Mouse (Mus musculus) retina, postnatal 7 days (tissue): ENCODE measurements at regions not wholly inside any gene's neighbourhood (a gene's known extent, or its start where the extent isn't known, plus 50 kb on each side); places are given as distances from the start of the nearest gene placed in this dataset.
"Not testable (repeated sequence)": the region's sequence is repeated elsewhere in the genome, so short reads cannot be mapped to it uniquely, and the experiment has no call there.

Experiments
- DNase-seq: peaks from one replicate; pipeline ENCODE4 v3.0.0-alpha.2; 2012; ENCODE audit warnings: low read depth, low spot score

DNA sequence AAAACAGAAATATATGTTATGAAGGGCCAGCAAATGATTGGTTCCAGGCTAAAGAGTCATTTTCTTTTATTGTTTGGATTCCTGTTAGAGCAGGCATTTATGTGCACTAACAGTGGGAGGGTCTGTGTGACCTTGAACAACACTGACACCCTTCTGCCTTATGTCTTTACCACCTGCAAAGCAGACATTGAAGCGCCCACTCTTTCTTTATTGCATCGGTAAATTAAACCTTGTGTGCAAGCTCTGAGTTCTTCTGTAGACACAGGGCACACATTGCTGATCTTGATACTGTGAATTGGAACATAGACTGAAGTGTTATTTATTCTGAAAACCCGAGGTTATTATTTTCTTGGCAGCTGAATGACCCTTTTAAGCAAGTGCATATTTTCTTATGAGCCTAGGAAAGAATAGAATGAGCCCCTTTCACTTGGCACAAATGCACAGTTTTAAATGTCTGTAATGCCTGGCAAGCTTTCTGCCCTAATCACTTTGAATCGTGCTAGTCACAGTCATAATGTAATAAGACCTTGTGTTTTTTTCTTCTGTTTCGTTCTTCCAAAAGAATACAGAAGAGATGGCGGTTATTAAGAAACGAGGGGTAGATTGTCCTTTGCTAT, 125.1 kb upstream of the Cobl start:
- no peak for DNase-seq

- DNase-seq = not testable (repeated sequence)
Observed at GRCm38 (mm10) chr11:12584851-12585680, 120.3 kb upstream of the Cobl start.

DNA sequence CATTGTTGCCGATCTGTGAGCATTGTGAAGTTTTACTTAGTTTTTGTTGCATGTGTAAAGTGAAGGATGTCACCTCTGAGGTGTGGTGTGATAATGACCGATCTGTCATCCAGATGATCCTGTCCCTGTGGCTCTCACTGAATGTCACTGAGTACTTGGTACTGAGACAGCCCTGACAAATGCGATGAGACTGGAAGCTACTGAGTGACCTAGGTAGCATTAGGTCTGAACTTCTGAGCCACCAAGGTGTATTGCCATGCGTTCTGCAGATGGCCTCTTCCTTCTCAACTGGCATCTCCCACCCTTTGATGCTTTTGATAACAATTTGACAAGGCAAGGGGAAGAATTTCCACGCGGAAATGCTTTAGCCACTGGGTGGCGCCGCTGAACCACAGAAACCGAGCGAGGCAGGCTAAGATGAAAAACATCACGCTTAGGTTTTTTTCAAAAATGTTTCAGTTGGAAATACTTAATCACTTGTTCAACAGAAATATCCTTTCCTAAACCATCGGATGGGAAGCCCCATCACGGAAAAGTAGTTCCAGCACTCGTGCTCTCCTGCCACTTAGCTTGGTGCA, 114.3 kb upstream of the Cobl start:
- DNase-seq = peak; percentile 24

DNA sequence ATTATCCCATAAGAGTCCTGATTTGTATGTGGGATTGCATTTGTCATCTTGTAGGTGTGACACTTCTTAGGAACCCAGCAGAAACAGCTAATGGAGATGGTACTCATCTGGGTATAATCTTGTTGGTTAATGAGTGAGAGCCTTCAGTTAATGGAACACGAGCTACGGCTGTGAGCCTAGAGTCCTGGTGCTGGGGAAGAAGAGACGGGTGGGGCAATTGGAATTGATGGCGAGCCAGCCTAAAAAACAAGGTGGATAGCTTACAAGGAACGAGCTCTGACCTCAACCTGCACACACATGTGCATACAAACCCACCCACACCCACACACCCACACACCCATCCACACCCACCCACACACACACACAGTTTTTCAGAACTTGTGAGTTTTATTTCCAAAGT, 94.9 kb upstream of the Cobl start:
- no peak for DNase-seq

- peak; percentile 40 for DNase-seq
Observed at GRCm38 (mm10) chr11:12558995-12559633, 94.4 kb upstream of the Cobl start.

DNA sequence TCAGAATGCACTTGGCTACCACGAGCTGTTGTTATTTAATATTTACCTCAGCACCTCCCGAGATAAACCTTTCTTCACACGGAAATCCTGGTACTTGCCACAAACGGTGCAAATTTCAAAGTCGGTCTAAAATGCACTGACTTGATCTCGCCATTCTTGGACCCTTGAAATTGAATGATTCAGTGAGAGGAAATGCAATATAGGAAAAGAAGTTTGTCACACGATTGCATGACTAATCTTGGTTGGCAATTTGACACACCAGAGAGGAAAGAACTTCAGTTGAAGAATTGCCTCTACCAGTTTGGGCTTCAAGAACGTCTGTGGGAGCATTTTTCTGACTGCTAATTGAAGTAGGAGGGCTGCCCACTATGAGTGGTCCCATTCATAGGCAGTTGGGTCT, 93.4 kb upstream of the Cobl start:
- no peak for DNase-seq

DNA sequence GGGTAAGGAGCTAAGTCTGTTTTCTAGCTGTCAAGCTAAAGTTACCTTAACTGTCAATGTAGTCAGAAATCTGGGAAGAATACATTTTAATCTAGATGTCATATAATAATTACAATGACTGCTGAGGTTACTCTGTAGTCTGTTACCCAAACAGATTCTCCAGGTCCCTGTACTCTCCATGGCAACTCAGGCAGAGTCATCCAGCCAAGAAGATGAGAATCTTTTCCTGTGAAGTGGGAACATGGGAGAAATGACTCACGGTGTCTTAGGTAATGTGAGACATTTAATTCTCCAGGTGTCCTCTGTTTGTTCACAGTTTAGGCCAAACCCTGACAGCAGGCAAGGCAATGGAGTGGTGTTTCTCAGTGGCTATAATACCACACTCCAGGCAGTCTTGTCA, 81.0 kb upstream of the Cobl start:
- no peak for DNase-seq

DNA sequence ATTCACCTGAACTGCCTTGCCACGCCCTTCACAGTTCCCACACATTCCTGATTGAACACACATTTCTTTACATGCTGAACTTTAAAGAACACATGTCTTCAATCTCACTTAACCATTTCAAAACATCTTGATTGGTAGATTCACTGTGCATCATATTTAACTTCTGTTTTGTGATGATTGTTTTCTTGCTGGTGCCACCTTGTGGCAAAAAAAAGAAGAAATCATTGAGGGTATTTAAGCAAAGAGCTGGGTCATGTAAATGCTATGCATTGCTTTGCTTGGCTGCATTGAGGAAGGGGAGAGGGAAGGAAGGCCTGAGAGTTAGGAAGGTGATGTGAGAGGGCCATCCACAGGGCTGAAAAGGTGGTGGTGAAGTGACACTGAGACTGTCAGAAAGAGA, 78.3 kb upstream of the Cobl start:
- DNase-seq = peak; percentile 21

- DNase-seq = no peak
Observed at GRCm38 (mm10) chr11:12540333-12540870, 75.6 kb upstream of the Cobl start.

- no peak for DNase-seq
Observed at GRCm38 (mm10) chr11:12535063-12535462, 70.3 kb upstream of the Cobl start.

- peak; percentile 63 for DNase-seq
Observed at GRCm38 (mm10) chr11:12532288-12532687, 67.5 kb upstream of the Cobl start.

DNA sequence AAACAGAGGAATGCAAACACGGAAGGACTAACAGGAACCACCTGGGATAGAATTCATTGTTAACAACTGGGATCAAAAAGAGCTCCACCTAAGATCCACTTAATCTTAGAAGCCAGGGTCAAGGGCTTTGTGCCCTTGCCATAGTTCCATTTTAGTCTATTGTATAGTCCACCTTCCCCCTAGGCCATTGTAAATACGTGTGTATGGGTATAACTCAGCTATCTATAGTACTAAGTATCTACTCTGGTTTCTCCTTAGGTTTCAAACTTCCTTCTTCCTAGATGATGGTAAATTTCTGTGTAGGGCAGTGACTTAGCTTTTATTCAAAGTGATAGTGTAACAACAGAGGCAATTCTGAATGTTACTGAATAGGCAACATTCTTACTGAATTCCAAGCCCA, 57.3 kb upstream of the Cobl start:
- not testable (repeated sequence) for DNase-seq

GRCm38 (mm10) chr11:12521286-12521685, 56.5 kb upstream of the Cobl start:
- no peak for DNase-seq

GRCm38 (mm10) chr11:12516374-12516773, 51.6 kb upstream of the Cobl start:
- no peak for DNase-seq
